Mouse (Mus musculus) hindbrain, embryonic 15.5 days (tissue): Measurements from ENCODE around the gene Tmem189. TPM values are rescaled to one million over a fixed set of nuclear protein-coding genes. Genes with fewer than 3 reads are reported as not detected.
"Not testable (repeated sequence)": the region's sequence is repeated elsewhere in the genome, so short reads cannot be mapped to it uniquely, and the experiment has no call there.

Source experiments
- ATAC-seq: fragments of 200-750 bp; cut with Nextera tagmentation; 2 replicates; pipeline ENCODE4 v1.8.0; 2017; ENCODE audit warnings: low read depth, moderate number of reproducible peaks, moderate TSS enrichment; ENCODE audit not compliant: low FRiP score
- H3K27ac ChIP-seq: fragments of 300-500 bp; sonication (generic); replicated peaks from 2 replicates; pipeline ENCODE4 v1.5.1; 2015; ENCODE audit warnings: mild to moderate bottlenecking, inconsistent platforms
- H3K27me3 ChIP-seq: fragments of 300-500 bp; sonication (generic); 2 replicates; pipeline ENCODE4 v1.6.1; 2015; ENCODE audit warnings: control low read depth, inconsistent platforms
- H3K36me3 ChIP-seq: fragments of 300-500 bp; sonication (generic); 2 replicates; pipeline ENCODE4 v1.6.1; 2015; ENCODE audit warnings: control low read depth, inconsistent platforms
- H3K4me1 ChIP-seq: fragments of 300-500 bp; sonication (generic); replicated peaks from 2 replicates; pipeline ENCODE4 v1.6.1; 2015; ENCODE audit warnings: control low read depth, inconsistent platforms
- H3K4me2 ChIP-seq: fragments of 300-500 bp; sonication (generic); 2 replicates; pipeline ENCODE4 v1.6.1; 2015; ENCODE audit warnings: moderate library complexity, mild to moderate bottlenecking, inconsistent platforms
- H3K4me3 ChIP-seq: fragments of 300-500 bp; sonication (generic); 2 replicates; pipeline ENCODE4 v1.5.1; 2015; ENCODE audit warnings: mild to moderate bottlenecking, inconsistent platforms
- H3K9ac ChIP-seq: fragments of 300-500 bp; sonication (generic); 2 replicates; pipeline ENCODE4 v1.6.1; 2015; ENCODE audit warnings: inconsistent platforms
- H3K9me3 ChIP-seq: fragments of 300-500 bp; sonication (generic); 2 replicates; pipeline ENCODE4 v1.6.1; 2016; ENCODE audit warnings: control low read depth, inconsistent platforms
- WGBS: fragments of 180-500 bp; shearing (Covaris S2); methylation state at CpG from one replicate; pipeline ENCODE4 v1.1.7; 2015; 5-methylcytosine and 5-hydroxymethylcytosine counted together
- polyA plus RNA-seq: library from polyadenylated mRNA; unstranded; fragments of >200 nt; fragmentation: Nextera tagmentation; extraction: Ambion mirVana; gene quantifications from 2 replicates; pipeline ENCODE4 v1.2.1, GENCODE M21; 2015

Tmem189 gene
- polyA plus RNA-seq, 1 experiment from 2014 or later = 42.5 TPM

DNA sequence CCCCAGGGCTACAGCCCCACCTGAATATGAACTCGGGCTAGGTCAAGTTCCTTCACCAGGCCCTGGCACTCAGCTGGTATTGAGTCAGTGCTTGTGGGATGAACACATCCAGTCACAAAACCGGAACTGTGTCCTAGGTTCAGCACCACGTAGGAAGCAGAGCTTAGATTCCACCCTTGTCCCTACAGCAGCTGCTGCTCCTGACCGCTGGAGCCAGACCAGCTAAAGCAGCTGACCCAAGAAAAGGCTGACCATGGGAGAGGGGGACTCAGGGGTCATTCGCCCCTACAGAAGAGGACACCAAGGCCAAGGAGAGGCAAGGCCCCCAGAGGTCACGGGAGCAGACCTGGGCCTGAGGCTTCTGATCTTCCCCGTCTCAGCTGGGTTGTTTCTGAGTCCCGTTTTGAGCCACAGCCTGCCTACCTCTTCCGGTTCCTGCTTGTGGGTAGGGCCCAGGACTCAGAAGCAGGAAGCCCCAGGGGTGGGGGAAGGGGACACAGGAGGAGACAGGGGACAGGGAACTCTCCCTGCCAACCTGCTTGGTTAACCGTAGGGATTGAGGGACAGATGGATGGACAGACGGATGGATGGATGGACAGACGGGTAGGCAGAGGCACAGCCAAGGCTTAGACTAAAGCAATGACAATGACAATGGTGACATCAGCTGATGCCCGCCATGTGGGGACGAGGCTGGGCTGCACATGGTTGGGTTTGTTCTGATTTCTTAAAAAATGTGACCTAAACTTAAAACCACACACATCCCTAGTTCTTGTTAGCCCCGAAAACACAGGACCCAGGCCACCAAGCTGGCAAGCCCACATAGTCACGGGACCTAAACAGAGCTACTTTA, 32.8 kb downstream of the Tmem189 start:
- 0 out of 2 replicates have a peak overlapping the region, but pooled peaks have one; percentile 4 for H3K9ac ChIP-seq
- no peaks in the 10 kb centered on the region for H3K9me3 ChIP-seq

DNA sequence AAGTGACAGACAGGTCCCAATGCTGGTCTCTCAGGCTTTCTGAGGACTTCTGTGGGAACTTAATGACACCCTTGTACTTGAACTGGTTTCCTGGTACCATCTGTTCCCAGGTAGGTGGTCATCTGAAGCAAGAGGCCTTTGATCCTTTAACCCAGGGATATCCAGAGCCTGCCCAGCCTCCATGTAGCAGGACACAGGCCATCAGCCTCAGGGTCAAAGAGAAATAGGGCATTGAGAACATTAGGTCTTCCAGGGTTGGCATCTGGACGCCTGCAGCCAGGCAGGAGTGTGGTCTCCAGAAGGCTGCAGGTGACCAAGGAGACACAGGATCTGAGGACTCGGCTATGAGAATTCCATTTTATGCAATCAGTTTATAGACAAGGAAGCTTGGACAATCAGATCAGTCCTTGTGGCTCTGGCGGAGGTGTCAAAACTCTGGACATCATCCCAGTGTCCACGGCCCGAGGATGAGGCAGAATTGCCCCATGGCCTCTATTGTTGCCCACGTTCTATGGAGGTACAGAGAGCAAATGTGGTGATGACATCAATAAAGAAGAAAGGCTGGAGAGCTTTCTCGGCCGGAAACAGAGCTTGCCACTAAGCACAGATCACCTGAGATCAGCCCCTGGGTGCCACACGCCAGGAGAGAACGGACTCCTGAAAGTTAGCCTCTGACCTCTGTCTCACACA, 34.6 kb downstream of the Tmem189 start:
- no peak overlapping the region for H3K27ac ChIP-seq
- no peaks in the 10 kb centered on the region for H3K36me3 ChIP-seq
- H3K9me3 ChIP-seq = no peaks in the 10 kb centered on the region
- no peak overlapping the region for H3K9ac ChIP-seq
- whole genome bisulfite sequencing = 93% methylated on average over 10 of the region's 10 CpGs
- H3K4me2 ChIP-seq = no peak overlapping the region
- H3K4me1 ChIP-seq = peaks cover 27% of the 10 kb centered on the region
- H3K4me3 ChIP-seq = no peak overlapping the region
- no peak for ATAC-seq
- no peaks in the 10 kb centered on the region for H3K27me3 ChIP-seq

More for the DNA sequence above, 32.8 kb downstream of the Tmem189 start:
- 86% methylated on average over 16 of the region's 16 CpGs for WGBS
- H3K4me1 ChIP-seq = peaks cover 40% of the 10 kb centered on the region
- no peaks in the 10 kb centered on the region for H3K27me3 ChIP-seq
- no peak overlapping the region for H3K27ac ChIP-seq
- ATAC-seq = no peak
- no peak overlapping the region for H3K4me3 ChIP-seq
- no peaks in the 10 kb centered on the region for H3K36me3 ChIP-seq
- H3K4me2 ChIP-seq = no peak overlapping the region

DNA sequence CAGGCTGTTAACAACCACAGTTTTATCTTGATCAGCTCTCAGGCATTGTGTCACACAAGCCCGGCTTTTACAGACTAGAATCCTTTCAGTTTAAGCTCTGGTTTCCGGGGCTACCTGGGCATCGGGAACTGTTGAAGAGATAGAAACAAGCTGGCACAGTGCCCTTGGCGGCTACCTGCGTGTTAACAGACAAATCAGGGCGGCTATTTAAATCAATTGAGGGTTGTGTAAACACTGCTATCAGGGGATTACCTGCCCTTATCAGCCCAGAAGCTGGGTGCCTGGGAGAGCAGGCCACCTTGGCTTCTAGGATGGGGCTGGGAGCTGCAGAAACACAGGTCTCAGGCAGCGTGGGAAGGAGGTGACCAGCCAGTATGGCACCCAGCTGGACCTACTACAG, 36.9 kb downstream of the Tmem189 start:
- Histone ChIP-seq H3K27me3 (no peaks in the 10 kb centered on the region), H3K4me3 (no peak overlapping the region), H3K9ac (no peak overlapping the region), H3K27ac (no peak overlapping the region), H3K4me1 (0 out of 2 replicates have a peak, but pooled peaks cover 6% of the 10 kb centered on the region), H3K36me3 (peaks cover 3% of the 10 kb centered on the region; the same call in 1 of the 2 replicates), H3K9me3 (no peaks in the 10 kb centered on the region), H3K4me2 (no peak overlapping the region)
- WGBS = 84% methylated on average over 7 of the region's 7 CpGs
- no peak for ATAC-seq

DNA sequence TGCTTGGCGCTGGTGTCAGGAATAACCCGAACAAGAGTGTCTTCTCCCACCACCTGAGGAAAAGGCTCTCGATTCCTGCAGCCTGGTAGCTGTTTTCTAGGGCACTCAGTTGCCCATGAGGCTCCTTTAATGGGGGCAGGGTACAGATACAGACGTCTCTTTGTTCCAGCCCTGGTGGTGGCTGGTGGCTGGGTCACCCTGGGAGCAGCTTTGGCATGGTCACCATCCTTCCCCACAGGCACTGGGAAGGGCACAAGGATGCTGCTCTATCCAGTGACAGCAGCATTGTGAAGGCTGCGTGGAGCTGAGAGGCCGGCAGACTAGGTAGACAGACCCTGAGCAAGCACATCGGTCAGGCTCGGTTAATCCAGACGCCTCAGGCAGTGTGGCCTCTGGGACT, 38.0 kb downstream of the Tmem189 start:
- WGBS = 85% methylated on average over 9 of the region's 9 CpGs
- no peak for ATAC-seq
- Histone ChIP-seq H3K27me3 (no peaks in the 10 kb centered on the region), H3K27ac (no peak overlapping the region), H3K4me2 (no peak overlapping the region), H3K36me3 (peaks cover 3% of the 10 kb centered on the region; the same call in 1 of the 2 replicates), H3K9ac (no peak overlapping the region), H3K9me3 (no peaks in the 10 kb centered on the region), H3K4me1 (0 out of 2 replicates have a peak, but pooled peaks cover 4% of the 10 kb centered on the region), H3K4me3 (no peak overlapping the region)

DNA sequence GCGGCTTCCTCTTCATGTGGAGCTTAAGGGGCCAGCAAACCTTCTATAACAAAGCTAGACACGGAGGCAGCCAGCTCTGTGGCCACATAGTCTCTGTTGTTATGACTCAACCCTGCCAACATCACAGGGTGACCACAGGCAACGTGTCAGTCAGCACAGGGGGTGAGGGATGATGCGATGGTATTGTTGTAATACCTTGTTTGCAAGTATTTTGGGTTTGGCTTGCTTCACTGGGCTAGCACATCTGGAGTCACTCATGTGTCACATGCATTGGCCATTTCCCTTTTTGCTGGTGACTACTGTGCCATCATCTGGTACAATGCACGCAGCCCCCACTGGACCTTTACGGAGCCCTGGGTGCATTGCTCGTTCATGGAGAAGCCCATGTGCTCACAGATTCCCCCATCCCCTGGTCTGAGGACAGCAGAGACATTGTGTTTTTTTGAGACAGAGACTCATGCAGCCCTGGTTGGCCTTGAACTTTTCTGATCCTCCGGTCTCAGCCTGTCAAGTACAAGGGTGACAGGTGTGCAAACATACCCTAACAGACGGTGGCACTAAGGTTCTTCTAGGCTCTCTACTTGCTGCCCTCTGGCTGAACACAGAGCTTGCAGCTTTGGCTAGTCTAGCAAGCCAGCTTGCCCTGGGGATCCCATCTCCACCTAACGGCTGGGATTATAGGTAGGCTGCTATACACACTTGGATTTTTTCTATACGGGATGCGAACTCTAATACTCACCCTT, 40.2 kb downstream of the Tmem189 start:
- H3K4me3 ChIP-seq = no peak overlapping the region
- H3K9me3 ChIP-seq = no peaks in the 10 kb centered on the region
- no peak overlapping the region for H3K9ac ChIP-seq
- H3K27ac ChIP-seq = no peak overlapping the region
- H3K4me2 ChIP-seq = no peak overlapping the region
- WGBS = 93% methylated on average over 12 of the region's 12 CpGs
- H3K36me3 ChIP-seq = peaks cover 3% of the 10 kb centered on the region; the same call in 1 of the 2 replicates
- H3K27me3 ChIP-seq = no peaks in the 10 kb centered on the region
- ATAC-seq = no peak
- H3K4me1 ChIP-seq = no peaks in the 10 kb centered on the region

DNA sequence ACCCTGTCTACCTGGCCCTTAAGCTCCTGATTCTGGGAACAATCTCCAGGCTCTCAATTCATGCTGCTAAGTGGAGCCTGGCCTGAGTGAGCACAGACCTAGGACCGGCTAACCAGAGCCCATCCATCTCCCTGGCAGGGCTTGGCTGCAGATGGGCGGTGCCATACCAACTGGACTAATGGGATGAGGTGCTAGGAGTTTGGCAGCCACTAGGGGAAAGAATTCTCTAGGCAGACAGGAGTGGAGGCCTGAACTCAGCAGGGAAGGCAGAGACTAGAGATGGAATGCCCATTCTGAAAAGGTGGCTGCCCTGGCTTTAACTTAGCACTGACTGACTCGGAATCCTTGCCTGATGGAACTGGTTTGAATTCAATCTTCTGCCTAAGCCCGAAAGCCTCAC, 43.2 kb downstream of the Tmem189 start:
- Histone ChIP-seq H3K4me1 (no peaks in the 10 kb centered on the region), H3K4me3 (no peak overlapping the region), H3K9ac (no peak overlapping the region), H3K4me2 (no peak overlapping the region), H3K9me3 (no peaks in the 10 kb centered on the region), H3K36me3 (peaks cover 3% of the 10 kb centered on the region; the same call in 1 of the 2 replicates), H3K27me3 (no peaks in the 10 kb centered on the region), H3K27ac (no peak overlapping the region)
- ATAC-seq = no peak
- 67% methylated on average over 4 of the region's 4 CpGs for WGBS

DNA sequence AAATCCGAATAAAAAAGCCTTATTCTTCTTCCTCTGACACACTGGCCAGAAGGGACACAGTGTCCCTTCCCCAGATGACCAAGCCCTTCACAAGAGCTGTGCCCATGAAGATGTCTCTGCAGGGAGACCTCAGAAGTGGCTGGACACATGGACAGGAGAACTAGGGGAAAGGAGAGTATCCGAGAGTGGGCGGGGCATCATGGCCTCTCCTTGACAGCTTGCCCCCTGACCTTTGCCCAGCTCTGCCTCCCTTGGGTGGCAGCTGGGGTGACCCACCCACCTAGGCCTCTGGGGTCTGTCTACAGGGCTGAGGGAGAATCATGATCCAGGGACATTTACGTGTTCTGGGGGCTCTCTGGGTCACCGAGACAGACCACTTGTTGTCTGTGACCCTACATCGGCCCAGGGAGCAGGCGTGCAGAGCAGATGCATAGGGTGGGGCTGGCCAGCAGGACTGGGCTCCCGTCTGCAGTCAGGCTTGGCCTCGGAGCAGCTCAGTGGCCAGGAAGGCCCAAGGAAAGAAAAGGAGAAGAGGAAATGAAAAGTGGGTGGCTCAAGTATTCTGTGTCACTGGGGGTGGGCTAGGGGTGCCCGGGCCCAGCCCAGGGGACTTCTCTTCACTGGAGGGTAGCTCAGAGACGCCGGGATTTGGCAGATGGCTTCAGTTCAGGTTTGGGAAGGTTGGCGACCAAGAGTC, 46.1 kb downstream of the Tmem189 start:
- ATAC-seq = not testable (repeated sequence)
- 83% methylated on average over 13 of the region's 13 CpGs for WGBS

DNA sequence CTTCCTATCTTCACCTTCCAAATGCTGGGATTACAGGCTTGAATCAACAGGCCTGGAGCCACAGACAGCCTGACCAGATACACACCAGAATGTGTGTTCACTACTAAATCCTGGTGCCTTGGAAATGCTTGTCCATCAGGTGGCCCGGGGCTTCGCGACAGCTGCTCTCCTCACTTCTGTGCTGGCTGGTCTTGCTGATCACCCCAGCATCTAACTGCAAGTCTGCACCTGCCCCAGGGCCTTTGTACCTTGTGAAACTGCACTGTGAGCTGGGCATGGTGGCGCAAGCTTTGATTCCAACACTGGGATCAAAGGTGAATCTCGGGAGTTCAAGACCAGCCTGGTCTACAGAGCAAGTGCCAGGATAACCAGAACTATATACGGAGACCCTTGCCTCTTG, 47.5 kb downstream of the Tmem189 start:
- Histone ChIP-seq H3K4me3 (no peak overlapping the region), H3K4me2 (no peak overlapping the region), H3K27ac (no peak overlapping the region), H3K9me3 (no peaks in the 10 kb centered on the region), H3K36me3 (no peaks in the 10 kb centered on the region), H3K9ac (no peak overlapping the region), H3K4me1 (no peaks in the 10 kb centered on the region), H3K27me3 (no peaks in the 10 kb centered on the region)
- 92% methylated on average over 6 of the region's 6 CpGs for WGBS
- ATAC-seq = no peak

More for the DNA sequence above, 46.1 kb downstream of the Tmem189 start:
- not testable (repeated sequence) for H3K9ac ChIP-seq, H3K4me3 ChIP-seq, H3K27ac ChIP-seq, H3K36me3 ChIP-seq, H3K4me2 ChIP-seq, H3K27me3 ChIP-seq, H3K4me1 ChIP-seq, H3K9me3 ChIP-seq

DNA sequence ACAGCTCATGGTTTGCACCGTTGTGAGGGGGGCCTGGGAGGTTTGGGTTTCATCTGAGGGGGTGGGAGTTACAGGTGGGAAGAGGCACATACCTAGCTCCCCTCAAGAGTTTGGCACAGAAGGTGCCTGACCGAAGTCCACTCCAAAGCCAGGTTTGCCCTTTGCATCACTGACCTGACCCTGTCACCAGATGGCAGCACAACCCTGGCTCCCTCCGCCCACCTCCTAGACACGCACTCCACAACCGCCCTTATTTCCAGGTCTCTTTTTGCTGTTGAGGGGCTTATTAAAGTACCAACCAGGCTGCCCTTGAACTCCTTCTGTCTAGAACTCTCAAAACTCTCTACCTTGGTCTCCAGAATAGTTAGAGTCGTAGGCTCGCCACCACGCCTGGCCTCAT, 48.3 kb downstream of the Tmem189 start:
- no peak overlapping the region for H3K4me3 ChIP-seq
- WGBS = 55% methylated on average over 8 of the region's 8 CpGs
- no peaks in the 10 kb centered on the region for H3K4me1 ChIP-seq
- no peak for ATAC-seq
- H3K27me3 ChIP-seq = no peaks in the 10 kb centered on the region
- no peaks in the 10 kb centered on the region for H3K36me3 ChIP-seq
- H3K4me2 ChIP-seq = no peak overlapping the region
- H3K9me3 ChIP-seq = no peaks in the 10 kb centered on the region
- no peak overlapping the region for H3K27ac ChIP-seq
- no peak overlapping the region for H3K9ac ChIP-seq

DNA sequence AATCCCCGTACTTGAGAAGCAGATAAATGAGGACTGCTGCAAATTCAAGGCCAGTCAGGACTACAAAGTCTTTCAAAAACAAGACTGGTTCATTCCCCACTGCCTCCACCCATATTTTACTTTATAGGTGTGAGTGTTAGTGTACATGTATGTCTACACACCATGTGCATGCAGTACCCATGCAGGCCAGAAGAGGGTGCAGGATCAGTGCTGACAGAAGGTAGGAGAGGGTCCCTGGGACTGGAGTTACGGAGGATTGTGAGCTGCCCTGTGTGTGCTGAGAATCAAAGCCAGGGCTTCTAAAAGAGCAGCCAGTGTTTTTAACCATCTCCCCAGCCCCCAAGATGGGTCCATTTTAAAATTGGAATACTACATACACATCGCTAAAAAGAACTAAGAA, 49.3 kb downstream of the Tmem189 start:
- no peaks in the 10 kb centered on the region for H3K36me3 ChIP-seq
- no peak overlapping the region for H3K27ac ChIP-seq
- H3K9ac ChIP-seq = no peak overlapping the region
- H3K4me3 ChIP-seq = no peak overlapping the region
- no peaks in the 10 kb centered on the region for H3K9me3 ChIP-seq
- H3K4me2 ChIP-seq = no peak overlapping the region
- ATAC-seq = no peak
- H3K27me3 ChIP-seq = no peaks in the 10 kb centered on the region
- H3K4me1 ChIP-seq = no peaks in the 10 kb centered on the region
- WGBS = 82% methylated on average over 3 of the region's 3 CpGs

DNA sequence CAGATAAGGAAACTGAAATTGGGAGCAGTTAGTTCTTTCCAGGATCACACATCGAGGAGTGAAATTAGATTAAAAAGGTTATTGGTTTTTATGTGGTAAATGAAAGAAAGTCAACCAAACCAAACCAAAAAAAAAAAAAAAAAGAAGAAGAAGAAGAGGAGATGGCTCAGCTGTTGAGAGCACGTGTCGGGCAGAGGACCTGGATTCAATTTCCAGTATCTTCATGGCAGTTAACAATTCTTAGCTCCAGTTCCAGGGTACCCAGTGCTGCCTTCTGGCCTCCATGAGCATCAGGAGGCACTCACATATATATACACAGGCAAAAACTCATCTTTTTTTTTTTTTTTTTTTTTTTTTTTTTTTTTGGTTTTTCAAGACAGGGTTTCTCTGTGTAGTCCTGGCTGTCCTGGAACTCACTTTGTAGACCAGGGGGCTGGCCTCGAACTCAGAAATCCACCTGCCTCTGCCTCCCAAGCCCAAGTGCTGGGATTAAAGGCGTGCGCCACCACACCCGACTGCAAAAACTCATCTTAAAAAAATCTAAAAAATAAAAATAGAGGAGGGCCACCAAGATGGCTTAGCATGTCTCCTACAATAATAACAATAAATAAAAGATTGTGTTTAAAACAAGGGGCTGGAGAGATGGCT, 54.6 kb downstream of the Tmem189 start:
- peak overlapping the region; percentile 33 for H3K4me3 ChIP-seq
- H3K4me2 ChIP-seq = peak overlapping the region; percentile 62
- no peaks in the 10 kb centered on the region for H3K9me3 ChIP-seq
- H3K27me3 ChIP-seq = no peaks in the 10 kb centered on the region
- H3K4me1 ChIP-seq = peaks cover 31% of the 10 kb centered on the region
- WGBS = 78% methylated on average over 7 of the region's 7 CpGs
- no peak for ATAC-seq
- H3K9ac ChIP-seq = 0 out of 2 replicates have a peak overlapping the region, but pooled peaks have one; percentile 13
- H3K27ac ChIP-seq = peak overlapping the region; percentile 68; the same call in 1 of the 2 replicates
- H3K36me3 ChIP-seq = no peaks in the 10 kb centered on the region
